13 mouse cellular contexts compared by ENCODE assay signal in genomic region chr9:118763203-118763602, GRCm38 (mm10).
DNase-seq lines count a peak whose midpoint lies in the region; ATAC-seq and TF ChIP-seq lines count a peak whose summit lies in the region.
"Had no signal": no experiment of that assay in that cellular context is flagged by ENCODE, and none has a peak within 500 bp of the region (broad histone marks: within the 10 kb centered on the region; RNA-seq: fewer than 3 reads in every experiment).

No protein-coding gene starts in this region.

- 81% methylated on average over 4 of the region's 4 CpGs for WGBS in forebrain, embryonic 10.5 days
- 75% methylated on average over 4 of the region's 4 CpGs for WGBS in forebrain, embryonic 15.5 days
- 69% methylated on average over 4 of the region's 4 CpGs for WGBS in liver, adult 2 months
- 83% methylated on average over 4 of the region's 4 CpGs for WGBS in liver, embryonic 11.5 days

- H3K9ac ChIP-seq in forebrain, embryonic 15.5 days (replicated peaks): no peak overlapping the region
- no peak overlapping the region for H3K9ac ChIP-seq in liver, adult 2 months (ENCODE audit: low read depth, low read length)
- H3K9ac ChIP-seq in liver, embryonic 11.5 days (ENCODE audit: low read depth, low read length): no peak overlapping the region
- H3K9ac ChIP-seq: hindbrain, embryonic 13.5 days; liver, embryonic 13.5 days; midbrain, embryonic 15.5 days had no signal

- ATAC-seq in forebrain, embryonic 15.5 days (replicated peaks): no peak; the same call in 1 of the 2 replicates
- no peak for ATAC-seq in liver, embryonic 11.5 days (replicated peaks; ENCODE audit: low FRiP score)
- ATAC-seq: midbrain, embryonic 15.5 days had no signal

- no peaks in the 10 kb centered on the region for H3K27me3 ChIP-seq in forebrain, embryonic 10.5 days (ENCODE audit: poor library complexity, severe bottlenecking)
- no peaks in the 10 kb centered on the region for H3K27me3 ChIP-seq in forebrain, embryonic 15.5 days
- no peaks in the 10 kb centered on the region for H3K27me3 ChIP-seq in liver, adult 2 months (ENCODE audit: control insufficient read depth, insufficient read depth, low read length)
- no peaks in the 10 kb centered on the region for H3K27me3 ChIP-seq in liver, embryonic 11.5 days (replicated peaks; ENCODE audit: control insufficient read depth, insufficient read depth, low read length)
- H3K27me3 ChIP-seq: liver, embryonic 13.5 days; midbrain, embryonic 15.5 days had no signal

- H3K4me1 ChIP-seq in forebrain, embryonic 10.5 days: peaks cover 60% of the 10 kb centered on the region
- H3K4me1 ChIP-seq in forebrain, embryonic 15.5 days: peaks cover 15% of the 10 kb centered on the region
- H3K4me1 ChIP-seq in liver, adult 2 months (ENCODE audit: control insufficient read depth, insufficient read depth, low read length): peaks cover 7% of the 10 kb centered on the region; the same call in 1 of the 2 replicates
- H3K4me1 ChIP-seq in liver, embryonic 11.5 days (replicated peaks; ENCODE audit: control insufficient read depth, insufficient read depth, low read length): peaks cover 3% of the 10 kb centered on the region; the same call in 1 of the 2 replicates
- H3K4me1 ChIP-seq: midbrain, embryonic 15.5 days had no signal

- 0 out of 2 replicates have a peak overlapping the region, but pooled peaks have one; percentile 48 for H3K27ac ChIP-seq in forebrain, embryonic 10.5 days
- no peak overlapping the region for H3K27ac ChIP-seq in forebrain, embryonic 15.5 days (replicated peaks)
- H3K27ac ChIP-seq in liver, adult 2 months (replicated peaks; ENCODE audit: insufficient read depth, low read depth, low read length): no peak overlapping the region
- H3K27ac ChIP-seq in liver, embryonic 11.5 days (ENCODE audit: low read depth, low read length): no peak overlapping the region
- H3K27ac ChIP-seq: hindbrain, embryonic 13.5 days; liver, embryonic 13.5 days; midbrain, embryonic 15.5 days had no signal

- H3K36me3 ChIP-seq in forebrain, embryonic 10.5 days (replicated peaks): no peaks in the 10 kb centered on the region
- H3K36me3 ChIP-seq in forebrain, embryonic 15.5 days: no peaks in the 10 kb centered on the region
- no peaks in the 10 kb centered on the region for H3K36me3 ChIP-seq in liver, adult 2 months (ENCODE audit: control insufficient read depth, insufficient read depth, low read length)
- no peaks in the 10 kb centered on the region for H3K36me3 ChIP-seq in liver, embryonic 11.5 days (ENCODE audit: control insufficient read depth, insufficient read depth, low read length)
- H3K36me3 ChIP-seq: G1E; hindbrain, embryonic 13.5 days; liver, embryonic 13.5 days; midbrain, embryonic 15.5 days had no signal

- H3K79me2 ChIP-seq in liver, adult 2 months (ENCODE audit: control insufficient read depth, insufficient read depth, low read length): no peaks in the 10 kb centered on the region

- no peak for TF ChIP-seq POLR2A in liver, adult 2 months (IDR thresholded peaks at IDR 0.05; ENCODE audit: extremely low read depth, insufficient read depth, low read length)

- no peak for DNase-seq in forebrain, embryonic 10.5 days (ENCODE audit: extremely low spot score, low spot score)
- DNase-seq in liver, adult 2 months (ENCODE audit: extremely low read depth, low read depth, low spot score): peak; percentile 17
- no peak for DNase-seq in liver, embryonic 11.5 days (ENCODE audit: low spot score)
- DNase-seq in kidney, postnatal 25 days: peak; percentile 20 to 65
- DNase-seq in embryo, embryonic 10 days (ENCODE audit: low spot score): no peak
- no peak for DNase-seq in ovary, postnatal 10 days (ENCODE audit: low spot score)
- no peak for DNase-seq in urinary bladder, postnatal 25 days (ENCODE audit: low spot score)
- DNase-seq: embryo, embryonic 11 days; liver, embryonic 13.5 days had no signal

- no peak overlapping the region for H3K4me3 ChIP-seq in forebrain, embryonic 10.5 days
- H3K4me3 ChIP-seq in forebrain, embryonic 15.5 days: no peak overlapping the region
- no peak overlapping the region for H3K4me3 ChIP-seq in liver, adult 2 months (ENCODE audit: insufficient read depth, low read depth, low read length)
- H3K4me3 ChIP-seq in liver, embryonic 11.5 days (ENCODE audit: low read depth, low read length): no peak overlapping the region
- H3K4me3 ChIP-seq: hindbrain, embryonic 13.5 days; liver, embryonic 13.5 days; midbrain, embryonic 15.5 days had no signal

- TF ChIP-seq CTCF in liver, adult 2 months (IDR thresholded peaks at IDR 0.05; ENCODE audit: low read depth, low read length): no peak

- no peak overlapping the region for H3K4me2 ChIP-seq in forebrain, embryonic 15.5 days (replicated peaks)
- H3K4me2 ChIP-seq in liver, embryonic 11.5 days: no peak overlapping the region
- H3K4me2 ChIP-seq: hindbrain, embryonic 13.5 days; liver, embryonic 13.5 days; midbrain, embryonic 15.5 days had no signal

- H3K9me3 ChIP-seq in forebrain, embryonic 10.5 days: no peaks in the 10 kb centered on the region
- no peaks in the 10 kb centered on the region for H3K9me3 ChIP-seq in forebrain, embryonic 15.5 days
- H3K9me3 ChIP-seq in liver, embryonic 11.5 days (ENCODE audit: control insufficient read depth, low read length): no peaks in the 10 kb centered on the region
- H3K9me3 ChIP-seq: liver, embryonic 13.5 days; midbrain, embryonic 15.5 days had no signal

Comparison
In these comparisons a context has a peak if more than half of its experiments do, and no peak if none do; other contexts are left out.
1. DNase-seq: peak in liver, adult 2 months (single experiment) and kidney, postnatal 25 days (2 of 2); none in forebrain, embryonic 10.5 days (single experiment), liver, embryonic 11.5 days (single experiment), embryo, embryonic 10 days (single experiment), ovary, postnatal 10 days (single experiment) and urinary bladder, postnatal 25 days (single experiment).